Mouse (Mus musculus) midbrain, embryonic 15.5 days (tissue): ENCODE measurements around the gene Shisa3. TPM values are rescaled to one million over a fixed set of nuclear protein-coding genes. Genes with fewer than 3 reads are reported as not detected.

Experiments
- ATAC-seq: fragments of 200-750 bp; cut with Nextera tagmentation; replicated peaks from 2 replicates; pipeline ENCODE4 v1.8.0; 2017; ENCODE audit warnings: moderate TSS enrichment
- H3K27ac ChIP-seq: fragments of 300-500 bp; sonication (generic); 2 replicates; pipeline ENCODE4 v1.5.1; 2015; ENCODE audit warnings: mild to moderate bottlenecking, inconsistent platforms
- H3K27me3 ChIP-seq: fragments of 300-500 bp; sonication (generic); replicated peaks from 2 replicates; pipeline ENCODE4 v1.6.1; 2015; ENCODE audit warnings: inconsistent platforms
- H3K36me3 ChIP-seq: fragments of 300-500 bp; sonication (generic); replicated peaks from 2 replicates; pipeline ENCODE4 v1.6.1; 2015; ENCODE audit warnings: inconsistent platforms
- H3K4me1 ChIP-seq: fragments of 300-500 bp; sonication (generic); 2 replicates; pipeline ENCODE4 v1.6.1; 2015; ENCODE audit warnings: inconsistent platforms
- H3K4me2 ChIP-seq: fragments of 300-500 bp; sonication (generic); 2 replicates; pipeline ENCODE4 v1.6.1; 2015; ENCODE audit warnings: inconsistent platforms, mild to moderate bottlenecking, moderate library complexity
- H3K4me3 ChIP-seq: fragments of 300-500 bp; sonication (generic); 2 replicates; pipeline ENCODE4 v1.5.1; 2015; ENCODE audit warnings: mild to moderate bottlenecking, inconsistent platforms
- H3K9ac ChIP-seq: fragments of 300-500 bp; sonication (generic); 2 replicates; pipeline ENCODE4 v1.6.1; 2015; ENCODE audit warnings: mild to moderate bottlenecking, inconsistent platforms
- H3K9me3 ChIP-seq: fragments of 300-500 bp; sonication (generic); 2 replicates; pipeline ENCODE4 v1.6.1; 2016; ENCODE audit warnings: inconsistent platforms
- WGBS: fragments of 180-500 bp; shearing (Covaris S2); methylation state at CpG from one replicate; pipeline ENCODE4 v1.1.7; 2015; ENCODE audit warnings: mixed read lengths; 5-methylcytosine and 5-hydroxymethylcytosine counted together
- microRNA-seq: library from miRNA; unstranded; fragments of <30 nt; microRNA quantifications from one replicate; pipeline ENCODE4, GENCODE M21; 2016
- polyA plus RNA-seq: library from polyadenylated mRNA; unstranded; fragments of >200 nt; fragmentation: Nextera tagmentation; extraction: Ambion mirVana; gene quantifications from 2 replicates; pipeline ENCODE4 v1.2.1, GENCODE M21; 2015

Gene Shisa3
- polyA plus RNA-seq, 1 experiment from 2014 or later, result 37.2 TPM

GRCm38 (mm10) chr5:67656821-67657259 is 49.2 kb downstream of the Shisa3 start:
- no peak overlapping the region for H3K9ac ChIP-seq
- H3K27ac ChIP-seq, result no peak overlapping the region
- no peak overlapping the region for H3K4me2 ChIP-seq
- no peak overlapping the region for H3K4me3 ChIP-seq
- peaks cover 3% of the 10 kb centered on the region; the same call in 1 of the 2 replicates for H3K4me1 ChIP-seq
- no peak; the same call in 1 of the 2 replicates for ATAC-seq
- H3K36me3 ChIP-seq, result 0 out of 2 replicates have a peak, but pooled peaks cover 3% of the 10 kb centered on the region
- peaks cover 60% of the 10 kb centered on the region for H3K27me3 ChIP-seq
- WGBS, result 14% methylated on average over 13 of the region's 13 CpGs
- no peaks in the 10 kb centered on the region for H3K9me3 ChIP-seq

GRCm38 (mm10) chr5:67659864-67660263 is 52.2 kb downstream of the Shisa3 start:
- no peak for ATAC-seq
- Histone ChIP-seq H3K9me3 (no peaks in the 10 kb centered on the region), H3K4me1 (peaks cover 3% of the 10 kb centered on the region; the same call in 1 of the 2 replicates), H3K27ac (no peak overlapping the region), H3K27me3 (peaks cover 55% of the 10 kb centered on the region), H3K36me3 (0 out of 2 replicates have a peak, but pooled peaks cover 2% of the 10 kb centered on the region), H3K4me3 (no peak overlapping the region), H3K4me2 (no peak overlapping the region), H3K9ac (no peak overlapping the region)
- 69% methylated on average over 9 of the region's 9 CpGs for WGBS

- H3K9ac ChIP-seq, result no peak overlapping the region
- ATAC-seq, result no peak
- 31% methylated on average over 6 of the region's 6 CpGs for WGBS
- H3K4me3 ChIP-seq, result no peak overlapping the region
- no peak overlapping the region for H3K27ac ChIP-seq
- H3K9me3 ChIP-seq, result no peaks in the 10 kb centered on the region
- H3K27me3 ChIP-seq, result peaks cover 65% of the 10 kb centered on the region
- no peaks in the 10 kb centered on the region for H3K4me1 ChIP-seq
- H3K36me3 ChIP-seq, result peaks cover 4% of the 10 kb centered on the region; the same call in 1 of the 2 replicates
- no peak overlapping the region for H3K4me2 ChIP-seq
These were observed 55.0 kb downstream of the Shisa3 start for GRCm38 (mm10) chr5:67662715-67663114.

- H3K4me2 ChIP-seq, result no peak overlapping the region
- no peak for ATAC-seq
- no peak overlapping the region for H3K27ac ChIP-seq
- H3K4me3 ChIP-seq, result no peak overlapping the region
- WGBS, result 77% methylated on average over 13 of the region's 13 CpGs
- no peaks in the 10 kb centered on the region for H3K9me3 ChIP-seq
- H3K27me3 ChIP-seq, result peaks cover 26% of the 10 kb centered on the region
- no peak overlapping the region for H3K9ac ChIP-seq
- no peaks in the 10 kb centered on the region for H3K4me1 ChIP-seq
- peaks cover 10% of the 10 kb centered on the region; the same call in 1 of the 2 replicates for H3K36me3 ChIP-seq
These were observed 61.8 kb downstream of the Shisa3 start for GRCm38 (mm10) chr5:67669436-67669896.

GRCm38 (mm10) chr5:67670158-67670557 is 62.5 kb downstream of the Shisa3 start:
- ATAC-seq, result no peak
- Histone ChIP-seq H3K9me3 (no peaks in the 10 kb centered on the region), H3K27ac (no peak overlapping the region), H3K4me2 (no peak overlapping the region), H3K9ac (no peak overlapping the region), H3K36me3 (peaks cover 6% of the 10 kb centered on the region; the same call in 1 of the 2 replicates), H3K27me3 (peaks cover 19% of the 10 kb centered on the region), H3K4me3 (no peak overlapping the region), H3K4me1 (no peaks in the 10 kb centered on the region)
- WGBS, result 63% methylated on average over 6 of the region's 6 CpGs

GRCm38 (mm10) chr5:67673008-67673407 is 65.3 kb downstream of the Shisa3 start:
- Histone ChIP-seq H3K4me2 (no peak overlapping the region), H3K4me3 (no peak overlapping the region), H3K9me3 (no peaks in the 10 kb centered on the region), H3K9ac (no peak overlapping the region), H3K27me3 (0 out of 2 replicates have a peak, but pooled peaks cover 4% of the 10 kb centered on the region), H3K4me1 (no peaks in the 10 kb centered on the region), H3K27ac (no peak overlapping the region), H3K36me3 (peaks cover 14% of the 10 kb centered on the region; the same call in 1 of the 2 replicates)
- 89% methylated on average over 4 of the region's 4 CpGs for whole genome bisulfite sequencing
- ATAC-seq, result no peak

Small RNA genes lying within 50 kb of the gene (microRNA-seq; reads per million reads assigned to microRNA genes)
- gene Gm23617, result not detected

Other genes with a start within 250 kb of the Shisa3 start
- 13.2 and 13.7 TPM in 2 replicates for gene Bend4, start 179.6 kb upstream of the Shisa3 start, polyA plus RNA-seq
- 46.2 and 53.6 TPM in 2 replicates for gene Atp8a1, start 239.6 kb downstream of the Shisa3 start, polyA plus RNA-seq